Mouse (Mus musculus): ENCODE data around the gene Socs2. TPM values are rescaled to one million over a fixed set of nuclear protein-coding genes. Genes with fewer than 3 reads are reported as not detected.

The Socs2 gene
- polyA plus RNA-seq (2015; fragmentation: Nextera tagmentation; extraction: Ambion mirVana) = 139 and 155 TPM in 2 replicates

DNA sequence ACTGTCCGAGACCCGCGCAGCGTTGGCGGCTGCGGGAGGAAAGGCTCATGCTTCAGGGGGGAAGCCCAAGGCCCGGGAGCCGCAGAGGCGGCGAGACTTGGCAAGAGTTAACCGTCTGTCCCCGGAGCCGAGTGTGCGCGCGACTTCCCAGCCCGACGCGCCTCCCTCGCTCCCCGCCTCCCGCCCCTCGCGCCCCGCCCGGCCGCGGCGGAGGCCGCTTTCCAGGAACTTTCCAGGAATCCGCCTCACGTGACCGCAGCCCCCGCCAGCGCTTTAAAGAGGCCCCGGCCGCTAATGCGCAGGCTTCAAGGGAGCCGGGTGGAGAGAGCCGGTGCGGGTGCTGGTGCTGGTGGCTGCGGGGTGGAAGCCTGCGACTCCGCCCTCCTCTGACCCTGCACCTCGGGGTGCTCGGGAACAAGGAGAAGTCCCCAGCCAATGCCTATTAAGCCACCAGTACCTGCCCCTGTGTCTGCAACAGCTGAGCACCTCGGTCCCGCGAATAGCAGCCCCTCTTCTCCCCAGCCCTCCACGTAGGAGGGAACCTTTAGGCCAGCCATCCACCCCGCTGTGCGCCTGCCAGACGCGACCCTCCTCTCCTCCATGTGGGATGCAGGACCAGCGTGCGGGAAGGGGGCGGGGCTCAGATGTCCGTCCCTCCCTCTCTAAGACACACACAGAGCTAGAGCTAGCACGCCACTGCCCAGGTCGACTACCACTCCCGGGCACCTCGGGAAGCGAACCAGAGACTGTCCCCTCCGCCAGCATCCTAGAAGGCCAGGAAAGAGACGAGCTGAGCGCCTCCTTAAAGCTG is at the start of gene Socs2:
TSS of gene Socs2 (minus strand) at position 496 of the 811 bp plus-strand sequence.
- Histone ChIP-seq H3K4me1 (replicated peaks) (peaks cover 20% of the 10 kb centered on the region), H3K27ac (replicated peaks) (peak within 1 kb of the TSS; percentile 95), H3K4me2 (peak within 1 kb of the TSS; percentile 89), H3K27me3 (0 out of 2 replicates have a peak, but pooled peaks cover 6% of the 10 kb centered on the region), H3K9me3 (no peaks in the 10 kb centered on the region), H3K4me3 (peak within 1 kb of the TSS; percentile 87), H3K9ac (peak within 1 kb of the TSS; percentile 94), H3K36me3 (no peaks in the 10 kb centered on the region)
- WGBS = under 1% methylated on average over 66 of the region's 66 CpGs
- peak; percentile 87 for ATAC-seq (ENCODE audit: low read depth)

DNA sequence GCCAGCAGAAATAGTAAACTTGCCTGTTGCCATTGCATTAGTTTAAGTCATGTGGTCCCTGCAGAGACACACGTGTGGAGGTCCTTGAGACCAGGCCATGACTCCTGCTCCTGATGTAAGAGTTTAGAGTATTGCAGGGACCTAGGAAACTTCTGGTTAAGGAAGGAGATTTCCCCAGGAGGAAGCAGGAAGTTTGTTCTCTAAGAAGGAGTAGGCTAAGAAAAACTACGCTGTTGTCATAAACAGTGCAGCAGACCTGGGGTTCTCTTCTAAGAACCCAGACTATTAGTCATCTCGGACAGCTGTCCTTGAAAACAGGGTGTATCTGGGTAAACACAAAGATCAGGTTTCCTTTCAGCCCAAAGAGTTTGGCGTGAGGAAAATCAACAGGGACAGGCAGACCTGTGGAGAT is 48.5 kb upstream of the Socs2 start:
- no peaks in the 10 kb centered on the region for H3K9me3 ChIP-seq
- no peaks in the 10 kb centered on the region for H3K36me3 ChIP-seq
- H3K27ac ChIP-seq (replicated peaks) = no peak overlapping the region
- no peak overlapping the region for H3K4me2 ChIP-seq
- H3K9ac ChIP-seq = no peak overlapping the region
- no peaks in the 10 kb centered on the region for H3K4me1 ChIP-seq (replicated peaks)
- WGBS = 61% methylated on average over 4 of the region's 4 CpGs
- H3K27me3 ChIP-seq = no peaks in the 10 kb centered on the region
- ATAC-seq (ENCODE audit: low read depth) = no peak
- no peak overlapping the region for H3K4me3 ChIP-seq

DNA sequence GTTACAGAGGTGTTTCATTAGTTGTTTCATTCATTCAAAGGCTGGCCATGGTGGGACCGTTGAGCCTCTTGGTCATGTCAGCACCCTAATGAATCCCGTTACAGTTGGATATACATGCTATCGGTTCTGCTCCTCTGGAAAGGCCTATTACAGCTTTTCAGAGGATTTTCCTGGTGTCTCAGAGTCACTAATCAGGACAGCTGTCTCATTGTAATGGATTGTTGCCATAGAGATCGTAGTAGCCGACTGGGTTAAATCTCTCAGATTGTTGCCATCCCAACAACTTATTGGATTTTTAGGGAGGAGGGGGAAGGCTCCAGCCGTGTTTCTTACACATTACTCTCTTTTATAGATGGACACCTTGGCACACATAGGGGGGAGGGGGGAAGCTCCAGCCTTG is 47.5 kb upstream of the Socs2 start:
- H3K4me2 ChIP-seq = no peak overlapping the region
- WGBS = 60% methylated on average over 6 of the region's 6 CpGs

DNA sequence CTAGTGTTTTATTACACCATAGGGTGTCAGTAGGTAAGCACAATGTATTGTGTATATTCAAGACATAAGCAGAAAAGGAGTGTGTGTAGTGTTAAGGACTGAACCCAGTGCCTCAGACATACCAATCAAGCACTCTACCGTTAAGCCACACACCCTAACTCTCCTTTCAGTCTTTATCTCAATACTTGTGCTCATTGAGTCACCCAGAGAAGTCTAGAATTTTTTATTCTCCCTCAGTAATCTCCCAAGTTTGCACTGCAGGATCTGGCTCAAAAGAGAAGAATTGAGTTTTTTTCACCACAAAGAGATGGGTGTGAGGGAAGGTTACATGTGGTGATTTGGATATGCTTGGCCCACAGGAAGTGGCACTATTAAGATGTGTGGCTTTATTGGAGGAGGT is 45.3 kb upstream of the Socs2 start:
- Histone ChIP-seq H3K4me2 (no peak overlapping the region), H3K9ac (no peak overlapping the region), H3K4me1 (replicated peaks) (no peaks in the 10 kb centered on the region), H3K36me3 (no peaks in the 10 kb centered on the region), H3K27me3 (no peaks in the 10 kb centered on the region), H3K4me3 (no peak overlapping the region), H3K9me3 (no peaks in the 10 kb centered on the region), H3K27ac (replicated peaks) (no peak overlapping the region)
- ATAC-seq (ENCODE audit: low read depth) = no peak
- WGBS = 61% methylated on average over 1 of the region's 1 CpGs

More for the DNA sequence above, 47.5 kb upstream of the Socs2 start:
- Histone ChIP-seq H3K4me1 (replicated peaks) (no peaks in the 10 kb centered on the region), H3K27ac (replicated peaks) (no peak overlapping the region), H3K4me3 (no peak overlapping the region), H3K36me3 (no peaks in the 10 kb centered on the region), H3K9ac (no peak overlapping the region), H3K9me3 (no peaks in the 10 kb centered on the region), H3K27me3 (no peaks in the 10 kb centered on the region)
- no peak for ATAC-seq (ENCODE audit: low read depth)

DNA sequence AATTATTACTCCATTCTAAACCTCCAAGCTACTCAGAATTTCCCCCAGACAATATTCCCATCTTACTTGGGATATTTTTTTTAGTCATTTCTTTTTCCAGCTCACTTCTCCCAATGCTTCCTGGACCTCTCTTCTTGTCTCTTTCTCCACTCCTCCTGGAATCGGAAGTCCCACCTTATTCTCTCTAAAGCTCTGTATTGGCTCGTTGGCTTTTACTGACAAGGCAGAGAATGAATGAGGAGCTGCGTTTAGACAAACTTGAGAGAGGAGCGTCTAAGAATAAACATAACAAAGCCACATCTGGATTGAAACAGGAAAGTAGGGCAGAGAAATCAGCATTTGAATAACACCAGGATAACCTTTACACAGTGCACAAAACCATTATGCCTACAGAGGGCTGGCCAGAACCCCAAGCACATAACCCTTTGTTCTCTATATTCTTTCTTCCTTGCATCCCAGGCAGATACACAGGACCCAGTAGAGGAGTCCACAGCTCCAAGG is 44.1 kb upstream of the Socs2 start:
- H3K4me3 ChIP-seq = no peak overlapping the region
- H3K27ac ChIP-seq (replicated peaks) = no peak overlapping the region
- WGBS = 62% methylated on average over 4 of the region's 4 CpGs
- H3K4me1 ChIP-seq (replicated peaks) = no peaks in the 10 kb centered on the region
- no peak for ATAC-seq (ENCODE audit: low read depth)
- H3K36me3 ChIP-seq = no peaks in the 10 kb centered on the region
- H3K4me2 ChIP-seq = no peak overlapping the region
- H3K9me3 ChIP-seq = no peaks in the 10 kb centered on the region
- H3K27me3 ChIP-seq = no peaks in the 10 kb centered on the region
- no peak overlapping the region for H3K9ac ChIP-seq

DNA sequence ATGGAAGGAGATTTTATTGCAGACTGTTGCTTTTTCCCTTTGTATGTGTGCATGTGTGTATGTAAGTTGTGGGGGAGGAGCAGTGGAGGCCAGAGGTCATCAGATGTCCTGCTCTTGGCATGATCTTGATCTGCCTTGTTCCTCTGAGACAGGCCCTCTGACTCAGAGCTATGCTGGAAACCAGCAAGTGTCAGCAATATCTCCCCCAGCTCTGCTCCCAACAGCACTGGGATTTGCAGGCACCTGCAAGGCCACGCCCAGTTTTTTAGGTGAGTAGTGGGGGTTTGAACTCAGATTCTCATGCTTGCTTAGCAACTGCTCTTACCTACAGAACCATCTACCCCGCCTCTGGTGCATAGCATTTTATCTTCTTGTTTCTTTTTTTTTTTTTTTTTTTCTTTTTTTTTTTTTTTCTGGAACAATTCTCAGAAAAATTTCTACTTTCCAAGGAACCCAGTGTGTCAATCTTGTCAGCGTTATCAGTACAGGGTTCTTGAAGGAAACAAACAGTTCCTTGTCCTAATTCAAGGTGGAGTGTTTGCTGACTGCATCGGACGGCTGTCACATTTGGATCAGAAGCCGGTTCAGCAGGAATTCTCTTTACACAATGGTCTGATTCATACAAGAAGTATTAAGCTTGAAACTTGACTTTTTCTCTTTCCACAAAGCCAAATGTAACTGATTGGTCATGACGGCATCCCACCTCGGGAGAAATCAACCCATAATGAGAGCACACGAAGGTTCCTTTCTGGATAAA is 41.2 kb upstream of the Socs2 start:
- Histone ChIP-seq H3K4me1 (replicated peaks) (no peaks in the 10 kb centered on the region), H3K4me2 (no peak overlapping the region), H3K36me3 (no peaks in the 10 kb centered on the region), H3K27ac (replicated peaks) (no peak overlapping the region), H3K9ac (no peak overlapping the region), H3K27me3 (no peaks in the 10 kb centered on the region), H3K9me3 (no peaks in the 10 kb centered on the region), H3K4me3 (no peak overlapping the region)
- whole genome bisulfite sequencing = 88% methylated on average over 9 of the region's 9 CpGs
- ATAC-seq (ENCODE audit: low read depth) = no peak

DNA sequence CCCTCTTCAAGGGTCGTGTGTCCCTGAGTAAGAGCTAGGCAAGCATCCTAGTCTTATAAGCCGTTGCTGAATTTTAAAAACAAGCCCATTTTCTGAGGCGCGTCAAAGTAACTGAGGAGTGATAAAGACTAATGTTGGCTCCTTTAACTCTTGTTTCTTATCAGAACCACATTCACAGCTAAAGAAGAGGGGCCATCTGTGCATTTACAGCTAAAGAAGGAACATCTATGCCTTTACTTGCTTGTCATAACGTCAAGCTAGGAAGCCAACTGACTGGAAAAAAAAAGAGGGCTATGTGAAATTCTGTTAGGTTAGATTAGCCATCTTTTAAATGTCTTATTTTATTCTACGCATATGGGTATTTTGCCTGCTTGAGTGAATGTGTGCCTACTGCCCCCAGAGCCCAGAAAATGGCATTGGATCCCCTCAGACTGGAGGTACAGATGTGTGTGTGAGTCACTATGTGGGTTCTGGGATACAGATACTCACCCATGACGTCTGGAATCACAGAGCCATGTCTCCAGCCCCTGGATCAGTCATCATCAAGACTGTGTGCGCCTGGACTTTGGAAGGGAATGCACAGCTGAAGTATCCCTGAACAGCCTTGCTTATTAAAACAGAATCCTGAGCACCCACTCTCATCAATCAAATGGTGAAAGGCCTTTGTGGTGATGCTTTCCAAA is 40.5 kb upstream of the Socs2 start:
- Histone ChIP-seq H3K4me3 (no peak overlapping the region), H3K9me3 (no peaks in the 10 kb centered on the region), H3K27me3 (no peaks in the 10 kb centered on the region), H3K27ac (replicated peaks) (no peak overlapping the region), H3K4me1 (replicated peaks) (no peaks in the 10 kb centered on the region), H3K4me2 (no peak overlapping the region), H3K9ac (no peak overlapping the region), H3K36me3 (no peaks in the 10 kb centered on the region)
- ATAC-seq (ENCODE audit: low read depth) = no peak
- 88% methylated on average over 8 of the region's 8 CpGs for WGBS

DNA sequence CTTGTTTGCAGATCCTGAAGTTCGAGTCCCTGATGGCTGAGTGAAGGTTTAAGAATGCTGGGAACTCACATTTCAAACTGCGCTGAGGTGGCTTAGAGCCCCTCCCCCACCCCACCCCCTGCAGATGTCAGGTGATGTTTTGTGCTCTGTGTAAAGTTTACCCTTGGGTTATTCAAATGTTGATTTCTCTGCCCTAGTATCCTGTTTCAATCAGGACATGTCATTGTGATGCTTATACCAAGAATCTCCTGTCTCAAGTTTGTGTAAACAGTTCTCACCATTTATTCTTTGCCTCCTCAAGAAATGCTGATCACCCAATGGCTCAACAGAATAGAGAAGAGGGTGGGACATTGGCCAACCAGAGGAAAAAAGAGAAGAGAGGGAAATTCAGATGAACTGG is 39.1 kb upstream of the Socs2 start:
- Histone ChIP-seq H3K4me2 (no peak overlapping the region), H3K4me3 (no peak overlapping the region), H3K27ac (replicated peaks) (no peak overlapping the region), H3K9ac (no peak overlapping the region), H3K27me3 (no peaks in the 10 kb centered on the region), H3K36me3 (no peaks in the 10 kb centered on the region), H3K9me3 (no peaks in the 10 kb centered on the region), H3K4me1 (replicated peaks) (no peaks in the 10 kb centered on the region)
- WGBS = 68% methylated on average over 2 of the region's 2 CpGs
- no peak for ATAC-seq (ENCODE audit: low read depth)

DNA sequence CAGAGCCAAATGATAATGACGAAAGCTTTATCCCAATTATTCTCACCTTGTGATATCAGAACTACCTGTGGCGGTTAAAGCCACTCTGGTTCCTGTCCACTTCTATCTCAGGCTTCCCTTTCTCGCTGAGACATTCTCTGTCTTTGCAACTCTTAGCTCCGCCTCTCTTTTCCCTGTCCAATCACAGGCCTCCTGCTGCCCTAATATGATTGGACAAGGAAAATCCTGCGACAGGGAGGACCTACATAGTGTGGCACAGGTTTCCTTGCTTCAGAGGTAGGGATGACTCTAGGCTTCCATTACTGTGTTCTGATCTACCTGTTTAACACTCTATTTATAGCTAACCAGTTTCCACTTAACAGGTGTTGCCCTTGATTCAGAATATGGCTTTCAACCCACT is 36.3 kb upstream of the Socs2 start:
- H3K4me1 ChIP-seq (replicated peaks) = no peaks in the 10 kb centered on the region
- WGBS = 90% methylated on average over 5 of the region's 5 CpGs
- H3K27ac ChIP-seq (replicated peaks) = no peak overlapping the region
- H3K27me3 ChIP-seq = no peaks in the 10 kb centered on the region
- no peak overlapping the region for H3K4me3 ChIP-seq
- no peak overlapping the region for H3K9ac ChIP-seq
- ATAC-seq (ENCODE audit: low read depth) = no peak
- no peaks in the 10 kb centered on the region for H3K36me3 ChIP-seq
- H3K4me2 ChIP-seq = no peak overlapping the region
- no peaks in the 10 kb centered on the region for H3K9me3 ChIP-seq

DNA sequence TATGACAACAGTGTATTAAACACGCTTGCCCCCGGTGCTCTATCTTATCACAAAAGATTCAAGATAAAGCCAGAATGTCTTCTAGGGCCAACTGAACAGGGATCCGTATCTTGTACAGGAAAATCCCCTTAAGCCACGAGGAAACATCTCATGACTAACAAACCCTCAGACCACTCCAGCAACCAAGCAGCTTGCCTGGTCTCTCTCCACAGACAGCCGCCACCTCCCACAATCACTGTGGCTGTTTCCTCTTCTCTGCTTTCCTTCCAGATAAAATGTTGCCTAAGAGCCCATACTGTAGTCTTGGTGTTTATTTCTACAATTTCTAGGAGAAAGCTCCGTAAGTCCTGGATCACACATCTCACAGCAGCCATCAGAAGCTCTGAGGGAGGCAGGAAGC is 32.1 kb upstream of the Socs2 start:
- no peak for ATAC-seq (ENCODE audit: low read depth)
- Histone ChIP-seq H3K36me3 (no peaks in the 10 kb centered on the region), H3K27me3 (no peaks in the 10 kb centered on the region), H3K9ac (no peak overlapping the region), H3K4me1 (replicated peaks) (no peaks in the 10 kb centered on the region), H3K4me3 (no peak overlapping the region), H3K27ac (replicated peaks) (no peak overlapping the region), H3K4me2 (no peak overlapping the region), H3K9me3 (no peaks in the 10 kb centered on the region)
- 94% methylated on average over 6 of the region's 6 CpGs for WGBS

DNA sequence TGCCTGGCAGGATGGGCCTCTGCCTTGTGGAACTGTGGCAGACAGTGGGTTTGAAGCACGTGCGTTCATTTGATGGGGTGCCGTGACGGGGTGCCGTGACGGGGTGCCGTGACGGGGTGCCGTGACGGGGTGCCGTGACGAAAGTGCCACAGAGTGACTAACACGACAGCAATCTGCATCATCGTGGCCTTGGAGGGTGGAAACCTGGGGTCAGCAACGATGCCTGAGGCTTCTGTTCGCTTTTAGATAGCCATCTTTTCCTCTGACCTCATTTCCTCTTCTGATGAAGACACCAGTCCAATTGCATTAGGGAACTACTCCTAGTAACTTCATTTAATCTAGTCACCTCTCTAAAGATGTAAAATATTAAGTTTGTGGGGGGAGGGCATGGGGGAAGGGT is 31.0 kb upstream of the Socs2 start:
- Histone ChIP-seq H3K27me3 (no peaks in the 10 kb centered on the region), H3K36me3 (no peaks in the 10 kb centered on the region), H3K27ac (replicated peaks) (no peak overlapping the region), H3K9ac (no peak overlapping the region), H3K4me3 (no peak overlapping the region), H3K4me2 (no peak overlapping the region), H3K4me1 (replicated peaks) (no peaks in the 10 kb centered on the region), H3K9me3 (no peaks in the 10 kb centered on the region)
- no peak for ATAC-seq (ENCODE audit: low read depth)
- WGBS = 95% methylated on average over 16 of the region's 16 CpGs
